Mouse (Mus musculus) intestine, embryonic 15.5 days (tissue): ENCODE measurements around the gene Wdr27. TPM values are rescaled to one million over a fixed set of nuclear protein-coding genes. Genes with fewer than 3 reads are reported as not detected.
A peak's percentile ranks its signal among the peaks of the same experiment; 100 is the strongest.
"Not testable (repeated sequence)": the region's sequence is repeated elsewhere in the genome, so short reads cannot be mapped to it uniquely, and the experiment has no call there.

ENCODE experiments used
- ATAC-seq: fragments of 200-750 bp; cut with Nextera tagmentation; 2 replicates; pipeline ENCODE4 v1.8.0; 2017; ENCODE audit warnings: moderate TSS enrichment, moderate library complexity
- H3K27ac ChIP-seq: fragments of 300-500 bp; sonication (generic); 2 replicates; pipeline ENCODE4 v1.5.1; 2015; ENCODE audit warnings: mild to moderate bottlenecking, inconsistent platforms
- H3K27me3 ChIP-seq: fragments of 300-500 bp; sonication (generic); replicated peaks from 2 replicates; pipeline ENCODE4 v1.6.1; 2015; ENCODE audit warnings: inconsistent platforms
- H3K36me3 ChIP-seq: fragments of 300-500 bp; sonication (generic); 2 replicates; pipeline ENCODE4 v1.6.1; 2015; ENCODE audit warnings: inconsistent platforms
- H3K4me1 ChIP-seq: fragments of 300-500 bp; sonication (generic); replicated peaks from 2 replicates; pipeline ENCODE4 v1.6.1; 2015; ENCODE audit warnings: inconsistent platforms
- H3K4me2 ChIP-seq: fragments of 300-500 bp; sonication (generic); replicated peaks from 2 replicates; pipeline ENCODE4 v1.6.1; 2015; ENCODE audit warnings: mild to moderate bottlenecking, inconsistent platforms
- H3K4me3 ChIP-seq: fragments of 300-500 bp; sonication (generic); replicated peaks from 2 replicates; pipeline ENCODE4 v1.5.1; 2015; ENCODE audit warnings: inconsistent platforms
- H3K9ac ChIP-seq: fragments of 300-500 bp; sonication (generic); 2 replicates; pipeline ENCODE4 v1.6.1; 2015; ENCODE audit warnings: inconsistent platforms
- H3K9me3 ChIP-seq: fragments of 300-500 bp; sonication (generic); 2 replicates; pipeline ENCODE4 v1.6.1; 2016; ENCODE audit warnings: inconsistent platforms
- WGBS: fragments of 180-500 bp; shearing (Covaris S2); methylation state at CpG from one replicate; pipeline ENCODE4 v1.1.7; 2015; 5-methylcytosine and 5-hydroxymethylcytosine counted together
- polyA plus RNA-seq: library from polyadenylated mRNA; unstranded; fragments of >200 nt; fragmentation: Nextera tagmentation; extraction: Ambion mirVana; gene quantifications from 2 replicates; pipeline ENCODE4 v1.2.1, GENCODE M21; 2015

Wdr27 gene
- 5.6 and 8.0 TPM in 2 replicates for polyA plus RNA-seq

GRCm38 (mm10) chr17:14943009-14943728 is at the start of gene Wdr27, which contains the start of gene 1600012H06Rik:
Gene Wdr27, minus strand, starts transcription at chr17:14943158.
Gene 1600012H06Rik, plus strand, starts transcription at chr17:14943184.
- Histone ChIP-seq H3K36me3 (peaks cover 4% of the 10 kb centered on the region; the same call in 1 of the 2 replicates), H3K27me3 (no peaks in the 10 kb centered on the region), H3K27ac (peak within 1 kb of the TSS; percentile 73), H3K9me3 (no peaks in the 10 kb centered on the region), H3K4me3 (peak within 1 kb of the TSS; percentile 81), H3K9ac (peak within 1 kb of the TSS; percentile 70), H3K4me2 (peak within 1 kb of the TSS; percentile 89), H3K4me1 (peaks cover 12% of the 10 kb centered on the region)
- under 1% methylated on average over 54 of the region's 54 CpGs for WGBS
- ATAC-seq: peak; percentile 99

GRCm38 (mm10) chr17:14992522-14993138 is 49.7 kb upstream of the Wdr27 start:
- not testable (repeated sequence) for H3K9ac ChIP-seq, H3K27ac ChIP-seq, H3K27me3 ChIP-seq, H3K4me3 ChIP-seq, H3K9me3 ChIP-seq, H3K4me1 ChIP-seq, H3K4me2 ChIP-seq, H3K36me3 ChIP-seq
- no CpG with 5 or more reads among the region's 98 CpGs for WGBS
- peak; percentile 90 for ATAC-seq

DNA sequence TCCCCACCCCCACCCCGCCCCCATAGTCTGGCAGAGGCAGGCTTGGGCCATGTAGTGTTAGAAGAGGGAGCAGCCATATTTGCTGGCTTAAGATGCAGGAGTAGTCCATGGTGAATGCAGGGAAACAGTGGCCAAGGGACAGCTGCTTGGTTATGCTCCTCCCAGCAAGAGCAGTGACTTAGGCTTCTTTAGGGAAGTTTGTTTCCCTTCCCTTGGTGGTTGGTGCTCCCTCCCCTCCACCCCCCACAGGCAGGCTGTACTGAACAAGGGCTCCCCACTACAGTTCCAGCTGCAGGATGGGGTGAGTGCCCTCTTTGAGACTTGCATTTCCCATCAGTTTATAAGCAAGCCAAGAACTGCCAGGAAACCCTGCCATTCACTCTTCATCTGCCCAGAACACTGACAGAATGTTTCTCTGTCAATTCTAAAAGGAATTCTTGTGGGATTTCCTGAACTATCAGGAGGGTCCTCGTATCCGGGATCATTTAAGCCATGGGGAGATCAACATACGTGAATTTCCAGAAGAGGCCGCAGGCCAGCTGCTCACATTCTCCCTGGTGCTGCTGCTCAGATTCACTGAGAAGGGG is 47.3 kb upstream of the Wdr27 start:
- H3K36me3 ChIP-seq, H3K27me3 ChIP-seq, H3K4me3 ChIP-seq, H3K9me3 ChIP-seq, H3K4me1 ChIP-seq, H3K27ac ChIP-seq, H3K9ac ChIP-seq, H3K4me2 ChIP-seq, ATAC-seq: not testable (repeated sequence)
- WGBS: 86% methylated on average over 4 of the region's 5 CpGs

- WGBS: no CpG with 5 or more reads among the region's 60 CpGs
- H3K27me3 ChIP-seq, H3K4me3 ChIP-seq, H3K4me1 ChIP-seq, H3K27ac ChIP-seq, H3K9ac ChIP-seq, H3K4me2 ChIP-seq, H3K9me3 ChIP-seq, H3K36me3 ChIP-seq: not testable (repeated sequence)
- ATAC-seq: peak; percentile 99
Measured at GRCm38 (mm10) chr17:14978362-14979038, 35.5 kb upstream of the Wdr27 start, which contains the start of the genes 9030025P20Rik and Gm3417. Gene 9030025P20Rik, plus strand, starts transcription at chr17:14978468. Gene Gm3417, minus strand, starts transcription at chr17:14978790.

DNA sequence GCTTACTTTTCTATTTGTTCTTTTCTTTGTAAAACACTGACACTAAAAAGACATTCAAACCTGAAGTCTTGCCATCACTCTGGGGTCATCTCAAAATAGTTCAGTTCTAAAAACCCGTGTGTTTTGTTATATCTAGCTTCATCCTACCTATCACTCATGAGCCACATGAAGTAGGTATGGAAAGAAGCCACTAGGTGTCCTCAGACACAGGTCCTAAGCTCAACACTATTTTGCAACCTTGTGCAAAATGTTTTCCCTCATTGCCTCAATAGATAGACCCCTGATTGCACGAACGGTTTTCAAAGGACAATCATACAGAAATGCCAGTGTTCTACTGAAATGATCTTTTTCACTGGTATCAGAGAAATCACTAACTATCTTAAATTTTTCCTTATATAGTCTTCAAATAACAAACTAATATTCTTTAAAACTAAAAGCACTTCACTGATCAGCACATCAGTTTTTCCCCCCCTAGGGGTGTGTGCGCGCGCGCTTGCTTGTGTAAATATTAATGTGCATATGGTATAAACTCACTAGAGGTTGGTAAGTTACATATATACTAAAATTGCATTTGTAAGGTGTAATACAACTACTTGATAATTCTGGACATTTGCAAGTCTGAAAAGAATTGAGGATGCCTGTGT is 34.9 kb upstream of the Wdr27 start:
- not testable (repeated sequence) for H3K36me3 ChIP-seq, H3K4me2 ChIP-seq, H3K27ac ChIP-seq, H3K27me3 ChIP-seq, H3K9me3 ChIP-seq, H3K9ac ChIP-seq, H3K4me3 ChIP-seq, H3K4me1 ChIP-seq
- WGBS: 0% methylated on average over 4 of the region's 7 CpGs
- peak; percentile 48 for ATAC-seq

- ATAC-seq, H3K9me3 ChIP-seq, H3K4me1 ChIP-seq, H3K9ac ChIP-seq, H3K4me2 ChIP-seq, H3K4me3 ChIP-seq, H3K27me3 ChIP-seq, H3K36me3 ChIP-seq, H3K27ac ChIP-seq: not testable (repeated sequence)
- no CpG with 5 or more reads among the region's 6 CpGs for WGBS
Measured at GRCm38 (mm10) chr17:14968373-14968913, 25.5 kb upstream of the Wdr27 start.

DNA sequence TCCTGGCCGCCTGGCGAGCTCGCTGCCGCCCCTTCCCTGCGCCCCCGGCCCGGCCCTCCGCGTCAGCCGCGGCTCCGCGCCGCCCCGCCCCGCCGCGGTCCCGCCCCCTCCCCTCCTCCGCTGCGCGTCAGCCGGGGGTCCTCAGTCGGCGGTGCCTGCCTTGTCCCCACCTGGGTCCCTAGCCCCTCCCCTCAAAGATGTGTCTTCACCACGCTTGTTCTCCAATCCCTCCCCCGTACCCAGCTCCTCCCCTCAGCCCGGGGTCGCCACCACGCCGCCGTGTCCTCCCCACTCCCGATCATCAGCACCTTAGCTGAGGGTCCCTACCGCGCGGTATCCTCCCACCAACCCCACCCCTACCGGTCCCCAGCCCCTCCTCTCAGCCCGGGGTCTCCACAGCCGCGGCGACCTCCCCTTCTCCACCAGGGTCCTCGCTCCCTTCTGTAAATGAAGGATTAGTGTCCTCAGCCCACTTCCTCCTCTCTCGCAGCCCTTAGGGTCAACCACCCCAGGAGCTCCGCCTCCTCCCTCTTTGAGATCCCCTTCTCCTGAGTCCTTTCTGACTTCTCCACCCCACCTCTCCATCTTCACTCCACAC is 18.7 kb upstream of the Wdr27 start:
- H3K27me3 ChIP-seq, H3K4me3 ChIP-seq, H3K27ac ChIP-seq, H3K9me3 ChIP-seq, H3K9ac ChIP-seq, H3K4me1 ChIP-seq, H3K36me3 ChIP-seq, H3K4me2 ChIP-seq: not testable (repeated sequence)
- no CpG with 5 or more reads among the region's 44 CpGs for WGBS
- ATAC-seq: peak; percentile 89

DNA sequence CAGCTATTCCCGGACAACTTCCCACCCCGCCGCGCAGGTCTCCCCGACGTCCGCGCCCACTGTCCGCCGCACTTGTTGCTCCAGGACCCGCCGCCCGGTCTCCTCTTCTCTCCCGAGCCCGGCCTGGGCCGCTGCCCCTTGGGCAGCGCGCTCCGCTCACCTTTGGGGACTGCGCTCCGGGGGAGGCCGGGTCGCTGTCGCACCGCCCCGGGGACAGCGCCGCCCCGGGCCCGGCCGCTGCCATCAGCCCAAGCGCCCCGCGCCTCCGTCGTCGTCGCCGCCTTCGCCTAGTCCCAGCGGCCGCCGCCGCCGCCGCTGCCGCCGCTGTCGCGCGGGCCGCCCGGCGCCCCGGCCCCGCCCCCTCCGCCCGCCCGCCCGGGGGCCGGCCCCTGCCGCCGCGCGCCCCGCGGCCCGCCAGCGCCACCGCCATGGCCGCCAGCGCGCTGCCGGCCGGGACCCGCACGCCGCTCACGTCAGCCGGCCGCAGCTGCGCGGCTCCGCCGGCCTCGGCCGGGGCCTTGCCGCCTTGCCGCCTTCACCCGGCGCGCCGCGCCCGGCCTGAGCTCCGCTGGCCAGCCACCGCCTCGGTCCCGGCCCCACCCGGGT is 18.1 kb upstream of the Wdr27 start, which contains the start of gene Phf10:
Gene Phf10 (minus strand): TSS at position 323 of the 606 bp plus-strand sequence.
- H3K27me3 ChIP-seq: not testable (repeated sequence)
- Histone ChIP-seq H3K27ac (peak within 1 kb of the TSS; percentile 44; the same call in 1 of the 2 replicates), H3K9ac (peak within 1 kb of the TSS; percentile 85)

DNA sequence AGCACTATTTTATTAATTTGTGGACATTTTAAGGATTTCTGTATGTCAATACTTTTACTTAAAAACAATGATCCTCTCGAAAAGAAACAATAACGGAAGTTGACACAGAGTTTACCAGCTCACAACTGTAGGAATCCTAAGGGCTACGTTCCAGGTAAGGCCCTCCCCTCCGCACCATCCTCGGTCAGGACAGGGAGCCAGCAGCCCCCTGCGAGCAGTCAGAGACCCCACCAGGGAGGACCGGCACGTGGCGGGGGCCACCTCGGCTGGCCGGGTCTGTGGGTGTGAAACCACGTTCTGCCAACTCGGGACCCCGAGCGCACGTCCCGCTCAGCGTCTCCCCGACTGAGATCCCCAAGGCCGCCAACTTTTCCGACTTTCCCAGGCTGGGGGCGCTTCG is 17.6 kb upstream of the Wdr27 start:
- Histone ChIP-seq H3K9ac (peak overlapping the region; percentile 85), H3K4me1 (peaks cover 3% of the 10 kb centered on the region), H3K27me3 (no peaks in the 10 kb centered on the region), H3K36me3 (no peaks in the 10 kb centered on the region), H3K27ac (no peak overlapping the region), H3K4me3 (peak overlapping the region; percentile 79), H3K4me2 (peak overlapping the region; percentile 84), H3K9me3 (no peaks in the 10 kb centered on the region)
- 0% methylated on average over 22 of the region's 23 CpGs for WGBS
- peak; percentile 40 for ATAC-seq

More for the DNA sequence above, 18.1 kb upstream of the Wdr27 start, which contains the start of gene Phf10:
- H3K9me3 ChIP-seq, H3K36me3 ChIP-seq, H3K4me1 ChIP-seq: not testable (repeated sequence)
- Histone ChIP-seq H3K4me3 (peak within 1 kb of the TSS; percentile 79), H3K4me2 (peak within 1 kb of the TSS; percentile 84)
- WGBS: under 1% methylated on average over 55 of the region's 100 CpGs
- ATAC-seq: peak; percentile 92

GRCm38 (mm10) chr17:14959979-14960378 is 17.0 kb upstream of the Wdr27 start:
- ATAC-seq: no peak
- Histone ChIP-seq H3K27ac (no peak overlapping the region), H3K4me2 (peak overlapping the region; percentile 60), H3K9me3 (no peaks in the 10 kb centered on the region), H3K4me3 (peak overlapping the region; percentile 19; the same call in 1 of the 2 replicates), H3K36me3 (no peaks in the 10 kb centered on the region), H3K9ac (peak overlapping the region; percentile 45), H3K4me1 (peaks cover 3% of the 10 kb centered on the region), H3K27me3 (no peaks in the 10 kb centered on the region)
- 31% methylated on average over 3 of the region's 3 CpGs for WGBS
